Mouse (Mus musculus): Measurements from ENCODE around the gene Mmachc. TPM values are rescaled to one million over a fixed set of nuclear protein-coding genes. Genes with fewer than 3 reads are reported as not detected.
"Not testable (repeated sequence)": the region's sequence is repeated elsewhere in the genome, so short reads cannot be mapped to it uniquely, and the experiment has no call there.

Mmachc gene
- total and polyA plus RNA-seq, 3 experiments: 10.0 to 32.1 (median 15.4) TPM

DNA sequence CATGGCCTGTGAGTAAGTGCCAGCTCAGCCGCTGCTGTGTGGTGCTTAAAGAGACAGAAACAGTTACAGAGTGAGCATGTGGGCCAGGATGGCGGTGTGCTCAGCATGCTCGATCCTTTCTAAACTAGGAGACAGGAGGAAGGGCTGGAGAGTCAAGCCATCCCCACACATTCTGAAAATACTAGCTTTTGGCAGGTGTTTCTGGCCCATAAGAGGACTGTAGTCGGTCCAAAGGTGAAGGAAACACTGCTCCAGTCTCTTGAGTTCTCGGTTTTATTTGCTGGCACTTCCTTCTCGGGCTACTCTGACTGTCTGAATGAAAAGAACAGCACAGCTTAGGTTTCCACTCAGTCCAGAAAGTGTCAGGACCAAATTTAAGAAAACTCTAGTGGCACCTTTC is 47.4 kb downstream of the Mmachc start:
- TF ChIP-seq JUN (IDR thresholded peaks at IDR 0.05; ENCODE audit: insufficient read depth, low read depth, low read length) (no peak), MXI1 (IDR thresholded peaks at IDR 0.05; ENCODE audit: low read depth, low read length) (no peak), TBP (conservative IDR thresholded peaks at IDR 0.05; ENCODE audit: low read depth, low read length) (no peak), RCOR1 (conservative IDR thresholded peaks at IDR 0.05; ENCODE audit: low read depth, low read length) (no peak), JUND (conservative IDR thresholded peaks at IDR 0.05; ENCODE audit: low read depth, low read length) (no peak), ZC3H11A (IDR thresholded peaks at IDR 0.05; ENCODE audit: low read depth, low read length) (no peak), MAFK (IDR thresholded peaks at IDR 0.05; ENCODE audit: insufficient replicate concordance, low read length) (no peak), BHLHE40 (IDR thresholded peaks at IDR 0.05; ENCODE audit: low read depth, low read length) (no peak), USF2 (conservative IDR thresholded peaks at IDR 0.05; ENCODE audit: low read depth, low read length) (no peak), CHD2 (IDR thresholded peaks at IDR 0.05; ENCODE audit: low read length) (no peak), MYC (IDR thresholded peaks at IDR 0.05; ENCODE audit: low read depth, low read length) (no peak), MAZ (IDR thresholded peaks at IDR 0.05; ENCODE audit: low read depth, low read length) (no peak), UBTF (IDR thresholded peaks at IDR 0.05; ENCODE audit: low read depth, low read length) (no peak), CTCF (conservative IDR thresholded peaks at IDR 0.05 in 1 of 2, IDR thresholded peaks at IDR 0.05 in 1 of 2; ENCODE audit: low read depth in 2 of 2, low read length in 2 of 2) (no peak), ETS1 (conservative IDR thresholded peaks at IDR 0.05; ENCODE audit: low read depth, low read length) (no peak), ZNF384 (IDR thresholded peaks at IDR 0.05; ENCODE audit: low read depth, low read length) (no peak), EP300 (IDR thresholded peaks at IDR 0.05; ENCODE audit: low read length) (no peak), IRF4 (IDR thresholded peaks at IDR 0.05; ENCODE audit: low read depth, low read length) (no peak), SMC3 (IDR thresholded peaks at IDR 0.05; ENCODE audit: low read depth, low read length) (no peak), POLR2AphosphoS2 (IDR thresholded peaks at IDR 0.05; ENCODE audit: low read depth, low read length) (no peak)
- Histone ChIP-seq H3K36me3 (replicated peaks in 1 of 2; ENCODE audit: control insufficient read depth in 1 of 2, insufficient read depth in 1 of 2, low read length in 1 of 2) (no peaks in the 10 kb centered on the region), H3K79me2 (replicated peaks; ENCODE audit: control insufficient read depth, extremely low read depth, insufficient read depth, poor library complexity, severe bottlenecking) (no peaks in the 10 kb centered on the region), H3K4me2 (ENCODE audit: insufficient read depth, low read depth, poor library complexity, severe bottlenecking) (no peak overlapping the region), H3K9ac (ENCODE audit: insufficient read depth, low read depth) (no peak overlapping the region), H3K4me1 (ENCODE audit: control insufficient read depth in 1 of 2, insufficient read depth in 2 of 2) (peaks cover 0 to 6% of the 10 kb centered on the region in 2 experiments; a peak in 2 of 4 replicates), H3K9me3 (replicated peaks; ENCODE audit: low read length) (no peaks in the 10 kb centered on the region), H3K27ac (ENCODE audit: insufficient read depth, low read depth) (no peak overlapping the region), H3K27me3 (replicated peaks) (no peaks in the 10 kb centered on the region), H3K4me3 (replicated peaks in 1 of 3; ENCODE audit: low read depth in 2 of 3, low read length in 2 of 3, poor library complexity in 1 of 3) (no peak overlapping the region)
- in situ Hi-C loops (cut with MboI; ENCODE audit: low pct_ligation_motif_present, low pct_unique_long_range_greater_than_20kb, low sequenced_read_pairs) (no loop called here), dilution Hi-C loops (cut with MboI; ENCODE audit: extremely low pct_ligation_motif_present, extremely low pct_unique_long_range_greater_than_20kb, low sequenced_read_pairs) (no loop called here)
- no peak for DNase-seq (ENCODE audit: extremely low read depth)

DNA sequence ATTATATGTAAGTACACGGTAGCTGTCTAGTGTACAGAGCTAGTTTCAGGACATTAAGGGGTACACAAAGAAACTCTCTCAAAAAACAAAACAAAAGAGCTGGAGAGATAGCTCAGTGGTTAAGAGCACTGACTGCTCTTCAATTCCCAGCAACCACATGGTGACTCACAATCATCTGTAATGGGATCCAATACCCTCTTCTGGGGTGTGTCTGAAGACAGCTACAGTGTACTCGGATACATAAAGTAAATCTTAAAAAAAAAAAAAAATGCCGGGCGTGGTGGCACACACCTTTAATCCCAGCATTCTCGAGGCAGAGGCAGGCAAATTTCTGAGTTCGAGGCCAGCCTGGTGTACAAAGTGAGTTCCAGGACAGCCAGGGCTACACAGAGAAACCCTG is 48.3 kb downstream of the Mmachc start:
- H3K27ac ChIP-seq (ENCODE audit: insufficient read depth, low read depth); dilution Hi-C loops (cut with MboI; ENCODE audit: extremely low pct_ligation_motif_present, extremely low pct_unique_long_range_greater_than_20kb, low sequenced_read_pairs); DNase-seq (ENCODE audit: extremely low read depth); H3K4me3 ChIP-seq (replicated peaks in 1 of 3; ENCODE audit: low read depth in 2 of 3, low read length in 2 of 3, poor library complexity in 1 of 3); H3K27me3 ChIP-seq (replicated peaks); H3K9ac ChIP-seq (ENCODE audit: insufficient read depth, low read depth); H3K4me2 ChIP-seq (ENCODE audit: insufficient read depth, low read depth, poor library complexity, severe bottlenecking); in situ Hi-C loops (cut with MboI; ENCODE audit: low pct_ligation_motif_present, low pct_unique_long_range_greater_than_20kb, low sequenced_read_pairs); H3K9me3 ChIP-seq (replicated peaks; ENCODE audit: low read length); H3K36me3 ChIP-seq (replicated peaks in 1 of 2; ENCODE audit: control insufficient read depth in 1 of 2, insufficient read depth in 1 of 2, low read length in 1 of 2); H3K79me2 ChIP-seq (replicated peaks; ENCODE audit: control insufficient read depth, extremely low read depth, insufficient read depth, poor library complexity, severe bottlenecking): not testable (repeated sequence)
- peaks cover 3 to 15% of the 10 kb centered on the region in 2 experiments; a peak in 3 of 4 replicates for H3K4me1 ChIP-seq (ENCODE audit: control insufficient read depth in 1 of 2, insufficient read depth in 2 of 2)

All from CH12.LX (cell line).